Mouse (Mus musculus) liver, postnatal 0 days (tissue): ENCODE results near the gene Psmb3. TPM values are rescaled to one million over a fixed set of nuclear protein-coding genes. Genes with fewer than 3 reads are reported as not detected.

Experiments
- ATAC-seq: fragments of 200-750 bp; cut with Nextera tagmentation; 2 replicates; pipeline ENCODE4 v1.8.0; 2017; ENCODE audit warnings: mild to moderate bottlenecking, moderate library complexity
- DNase-seq: peaks from one replicate; pipeline ENCODE4 v3.0.0-alpha.2; 2016
- H3K27ac ChIP-seq: fragments of 300-500 bp; sonication (generic); 2 replicates; pipeline ENCODE4 v1.5.1; 2014; ENCODE audit warnings: antibody characterized with exemption, moderate library complexity, mild to moderate bottlenecking, low read depth
- H3K27me3 ChIP-seq: fragments of 300-500 bp; sonication (generic); 2 replicates; pipeline ENCODE4 v1.6.1; 2014; ENCODE audit warnings: low read length, control low read depth, mixed read lengths; ENCODE audit not compliant: insufficient read depth
- H3K36me3 ChIP-seq: fragments of 300-500 bp; sonication (generic); replicated peaks from 2 replicates; pipeline ENCODE4 v1.6.1; 2014; ENCODE audit warnings: mild to moderate bottlenecking, control low read depth, low read length, moderate library complexity, mixed read lengths; ENCODE audit not compliant: insufficient read depth
- H3K4me1 ChIP-seq: fragments of 300-500 bp; sonication (generic); 2 replicates; pipeline ENCODE4 v1.6.1; 2014; ENCODE audit warnings: antibody characterized with exemption, mild to moderate bottlenecking, control low read depth; ENCODE audit not compliant: insufficient read depth
- H3K4me2 ChIP-seq: fragments of 300-500 bp; sonication (generic); 2 replicates; pipeline ENCODE4 v1.6.1; 2014; ENCODE audit warnings: low read depth, mild to moderate bottlenecking, low read length, moderate library complexity, mixed read lengths
- H3K4me3 ChIP-seq: fragments of 300-500 bp; sonication (generic); 2 replicates; pipeline ENCODE4 v1.5.1; 2014; ENCODE audit warnings: low read depth, low read length
- H3K9ac ChIP-seq: fragments of 300-500 bp; sonication (generic); replicated peaks from 2 replicates; pipeline ENCODE4 v1.6.1; 2014; ENCODE audit warnings: mild to moderate bottlenecking, moderate library complexity
- H3K9me3 ChIP-seq: fragments of 300-500 bp; sonication (generic); 2 replicates; pipeline ENCODE4 v1.6.1; 2016; ENCODE audit warnings: mild to moderate bottlenecking, control low read depth, low read length, mixed read lengths
- CTCF ChIP-seq: sonication (generic); IDR thresholded peaks from 2 replicates; pipeline ENCODE4 v1.5.1; 2016; ENCODE audit warnings: antibody characterized with exemption, low read depth
- EP300 ChIP-seq: IDR thresholded peaks from 2 replicates; pipeline ENCODE4 v1.6.1; 2016; ENCODE audit warnings: antibody characterized with exemption, low read depth, mild to moderate bottlenecking
- WGBS: fragments of 180-500 bp; shearing (Covaris S2); extraction: QIAGEN DNeasy Blood & Tissue Kit; methylation state at CpG from one replicate; pipeline ENCODE4 v1.1.7; 2014; ENCODE audit not compliant: insufficient replicate concordance; 5-methylcytosine and 5-hydroxymethylcytosine counted together
- polyA plus RNA-seq: library from polyadenylated mRNA; unstranded; fragments of >200 nt; fragmentation: Nextera tagmentation; extraction: Ambion mirVana; gene quantifications from 2 replicates; pipeline ENCODE4 v1.2.1, GENCODE M21; 2015

Gene Psmb3
- polyA plus RNA-seq, 1 experiment from 2014 or later: 267 TPM

- TF ChIP-seq CTCF (no peak), EP300 (no peak)
Measured at GRCm38 (mm10) chr11:97687061-97687460, 16.1 kb upstream of the Psmb3 start.

GRCm38 (mm10) chr11:97689861-97690260 lies 13.3 kb upstream of the Psmb3 start:
- Histone ChIP-seq H3K36me3 (peaks cover 14% of the 10 kb centered on the region), H3K9me3 (no peaks in the 10 kb centered on the region), H3K9ac (no peak overlapping the region), H3K27ac (no peak overlapping the region), H3K4me2 (no peak overlapping the region), H3K27me3 (no peaks in the 10 kb centered on the region), H3K4me3 (no peak overlapping the region), H3K4me1 (peaks cover 16% of the 10 kb centered on the region)
- no peak for TF ChIP-seq EP300
- TF ChIP-seq CTCF: peak; percentile 96
- 29% methylated on average over 10 of the region's 10 CpGs for WGBS
- DNase-seq (peak; percentile 72), ATAC-seq (no peak)

More at GRCm38 (mm10) chr11:97687061-97687460, 16.1 kb upstream of the Psmb3 start:
- H3K27me3 ChIP-seq: no peaks in the 10 kb centered on the region
- H3K9me3 ChIP-seq: no peaks in the 10 kb centered on the region
- H3K36me3 ChIP-seq: peaks cover 15% of the 10 kb centered on the region
- no peak overlapping the region for H3K27ac ChIP-seq
- DNase-seq (no peak), ATAC-seq (no peak)
- peak overlapping the region; percentile 68 for H3K4me2 ChIP-seq
- 86% methylated on average over 3 of the region's 3 CpGs for WGBS
- H3K9ac ChIP-seq: 0 out of 2 replicates have a peak overlapping the region, but pooled peaks have one; percentile 23
- peaks cover 18% of the 10 kb centered on the region for H3K4me1 ChIP-seq
- no peak overlapping the region for H3K4me3 ChIP-seq

GRCm38 (mm10) chr11:97694435-97694834 lies 8.8 kb upstream of the Psmb3 start:
- no peak for DNase-seq

GRCm38 (mm10) chr11:97694921-97695711 lies 8.1 kb upstream of the Psmb3 start:
- peak; percentile 33 for ATAC-seq
- no peak overlapping the region for H3K9ac ChIP-seq
- H3K4me1 ChIP-seq: peaks cover 21% of the 10 kb centered on the region
- peaks cover 19% of the 10 kb centered on the region; the same call in 1 of the 2 replicates for H3K27me3 ChIP-seq
- TF ChIP-seq CTCF: no peak
- no peak for TF ChIP-seq EP300
- no peak for DNase-seq
- no peaks in the 10 kb centered on the region for H3K9me3 ChIP-seq
- WGBS: 77% methylated on average over 17 of the region's 17 CpGs
- peak overlapping the region; percentile 44; the same call in 1 of the 2 replicates for H3K27ac ChIP-seq
- no peak overlapping the region for H3K4me2 ChIP-seq
- H3K4me3 ChIP-seq: no peak overlapping the region
- H3K36me3 ChIP-seq: peaks cover 10% of the 10 kb centered on the region

More at GRCm38 (mm10) chr11:97694435-97694834, 8.8 kb upstream of the Psmb3 start:
- Histone ChIP-seq H3K4me3 (no peak overlapping the region), H3K27ac (no peak overlapping the region), H3K9ac (no peak overlapping the region), H3K4me1 (peaks cover 19% of the 10 kb centered on the region), H3K36me3 (peaks cover 10% of the 10 kb centered on the region), H3K27me3 (peaks cover 13% of the 10 kb centered on the region; the same call in 1 of the 2 replicates), H3K4me2 (no peak overlapping the region), H3K9me3 (no peaks in the 10 kb centered on the region)
- TF ChIP-seq EP300 (no peak), CTCF (no peak)
- WGBS: 68% methylated on average over 4 of the region's 4 CpGs
- no peak for ATAC-seq

- DNase-seq (no peak), ATAC-seq (no peak)
- Histone ChIP-seq H3K27ac (peak overlapping the region; percentile 44; the same call in 1 of the 2 replicates), H3K4me1 (peaks cover 26% of the 10 kb centered on the region), H3K36me3 (peaks cover 9% of the 10 kb centered on the region), H3K9ac (no peak overlapping the region), H3K9me3 (no peaks in the 10 kb centered on the region), H3K27me3 (peaks cover 26% of the 10 kb centered on the region), H3K4me2 (no peak overlapping the region), H3K4me3 (no peak overlapping the region)
- TF ChIP-seq EP300: no peak
- TF ChIP-seq CTCF: no peak
- 75% methylated on average over 9 of the region's 9 CpGs for WGBS
Measured at GRCm38 (mm10) chr11:97695712-97696401, 7.3 kb upstream of the Psmb3 start.

GRCm38 (mm10) chr11:97696669-97697068 lies 6.5 kb upstream of the Psmb3 start:
- H3K27me3 ChIP-seq: peaks cover 34% of the 10 kb centered on the region
- TF ChIP-seq CTCF (no peak), EP300 (no peak)
- DNase-seq (no peak), ATAC-seq (no peak)
- H3K4me1 ChIP-seq: peaks cover 33% of the 10 kb centered on the region
- H3K9me3 ChIP-seq: no peaks in the 10 kb centered on the region
- H3K4me3 ChIP-seq: no peak overlapping the region
- 0 out of 2 replicates have a peak, but pooled peaks cover 2% of the 10 kb centered on the region for H3K36me3 ChIP-seq
- no peak overlapping the region for H3K27ac ChIP-seq
- 75% methylated on average over 8 of the region's 8 CpGs for WGBS
- no peak overlapping the region for H3K4me2 ChIP-seq
- no peak overlapping the region for H3K9ac ChIP-seq
